Mouse (Mus musculus): Measurements from ENCODE around the gene Olfr311.

Olfr311 gene

DNA sequence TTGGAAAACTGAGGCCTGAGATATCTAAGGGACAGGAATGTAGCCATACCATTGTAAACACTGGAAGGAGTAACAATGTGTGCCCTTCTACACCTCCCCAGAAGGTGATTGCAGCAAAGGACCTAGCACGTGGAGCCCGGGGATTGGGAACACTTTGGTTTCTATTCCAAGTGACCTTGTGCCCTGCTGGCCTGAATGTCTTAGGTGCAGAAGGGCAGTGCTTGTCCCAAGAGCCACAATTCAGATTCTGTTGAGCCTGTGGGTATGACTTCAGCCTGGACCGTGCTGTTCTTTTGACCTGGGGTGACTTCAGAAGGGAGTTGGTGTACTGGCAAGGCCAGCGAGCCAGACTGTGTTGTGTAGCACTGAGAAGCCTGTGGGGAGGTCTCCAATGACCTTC, 31.9 kb downstream of the Olfr311 start:
- DNase-seq (ENCODE audit: low spot score in 2 of 2): no peak

GRCm38 (mm10) chr11:58883756-58884155, 44.7 kb downstream of the Olfr311 start:
- no peak for DNase-seq (ENCODE audit: low spot score in 2 of 2)

DNA sequence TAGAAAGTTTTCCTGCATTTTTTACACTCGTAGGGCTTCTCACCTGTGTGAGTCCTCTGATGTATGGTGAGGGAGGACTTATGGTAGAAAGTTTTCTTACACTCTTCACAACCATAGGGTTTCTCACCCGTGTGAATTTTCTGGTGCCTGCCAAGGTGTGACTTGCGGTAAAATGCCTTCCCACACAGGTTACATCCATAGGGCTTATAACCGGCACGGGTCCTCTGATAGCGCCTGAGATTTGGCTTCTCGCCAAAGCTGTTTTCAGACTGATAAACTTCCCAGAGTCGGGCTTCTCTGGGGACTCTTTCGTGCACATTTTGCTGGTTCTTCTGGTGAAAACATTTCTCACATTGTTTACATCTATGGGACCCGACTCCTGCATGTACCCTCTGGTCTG, 51.5 kb downstream of the Olfr311 start:
- no peak for DNase-seq (ENCODE audit: low spot score in 2 of 2)
